Mouse (Mus musculus): ENCODE results near the gene Rnf31. TPM values are rescaled to one million over a fixed set of nuclear protein-coding genes. Genes with fewer than 3 reads are reported as not detected.
A peak's percentile ranks its signal among the peaks of the same experiment; 100 is the strongest.

Gene Rnf31
- total and polyA plus RNA-seq, 3 experiments: 19.7 to 30.9 (median 27.5) TPM

DNA sequence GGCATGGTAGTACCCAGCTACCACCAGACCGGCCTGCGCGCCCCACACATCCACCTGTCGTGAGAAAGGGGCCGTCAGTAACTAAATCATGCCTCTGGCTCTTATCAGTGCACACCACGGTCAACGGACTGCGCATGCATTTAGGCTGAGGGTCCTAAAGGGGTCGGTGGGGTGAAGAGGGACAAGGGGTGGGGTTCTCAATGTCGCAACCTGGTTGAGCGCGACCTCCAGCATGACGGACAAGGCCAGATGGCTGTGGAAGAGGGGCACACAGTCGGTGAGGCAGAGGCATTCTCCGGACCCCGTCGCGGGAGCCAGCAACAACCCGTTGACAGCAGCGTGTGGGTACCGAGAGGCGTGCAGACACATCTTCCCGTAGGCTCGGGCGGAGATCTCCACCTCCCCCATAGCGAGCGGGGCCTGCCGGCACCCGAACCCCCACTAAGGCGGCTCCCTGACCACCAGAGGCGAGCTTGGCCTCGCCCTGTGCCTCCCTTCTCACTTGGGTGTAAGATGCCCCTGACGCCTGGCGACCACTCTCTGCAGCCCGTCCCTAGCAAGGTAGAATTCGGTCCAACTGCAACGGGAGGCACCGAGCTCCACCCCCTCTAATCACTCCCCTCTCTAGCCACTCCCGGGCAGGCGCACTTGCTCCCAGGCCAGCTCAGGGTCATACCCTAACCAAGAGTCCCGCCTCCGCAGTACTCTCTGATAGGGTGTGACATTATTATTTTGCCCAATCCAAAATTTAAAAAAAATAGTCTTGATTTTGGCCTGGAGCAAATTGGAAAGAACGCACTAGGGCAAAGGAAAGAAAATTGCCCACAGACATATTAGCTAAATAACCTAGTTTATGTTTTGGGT, 6.6 kb upstream of the Rnf31 start, which contains the start of gene Emc9:
TSS of gene Emc9 (minus strand) at position 601 of the 864 bp plus-strand sequence.
- intact Hi-C loops (cut with DNase I): no loop called here
- Histone ChIP-seq H3K36me3 (ENCODE audit: control insufficient read depth, insufficient read depth, low read length) (peaks cover 1% of the 10 kb centered on the region; the same call in 1 of the 2 replicates), H3K27me3 (ENCODE audit: control insufficient read depth, insufficient read depth, low read length) (no peaks in the 10 kb centered on the region), H3K4me1 (ENCODE audit: control insufficient read depth, insufficient read depth, low read length) (peaks cover 3% of the 10 kb centered on the region), H3K9ac (ENCODE audit: low read depth, low read length) (peak within 1 kb of the TSS; percentile 91), H3K79me2 (replicated peaks; ENCODE audit: control insufficient read depth, insufficient read depth, low read length) (no peaks in the 10 kb centered on the region), H3K4me3 (peak within 1 kb of the TSS; percentile 76), H3K27ac (peak within 1 kb of the TSS; percentile 78)
- peak; percentile 85 to 89 for DNase-seq
- 6% methylated on average over 43 of the region's 43 CpGs for WGBS
- peak; percentile 7; the same call in 1 of the 2 replicates for TF ChIP-seq CTCF (IDR thresholded peaks at IDR 0.05)
- no peak for TF ChIP-seq EP300 (IDR thresholded peaks at IDR 0.05; ENCODE audit: insufficient read depth, low read depth, low read length)
- peak; percentile 77 for TF ChIP-seq POLR2A (IDR thresholded peaks at IDR 0.05; ENCODE audit: insufficient read depth, low read depth, low read length)

DNA sequence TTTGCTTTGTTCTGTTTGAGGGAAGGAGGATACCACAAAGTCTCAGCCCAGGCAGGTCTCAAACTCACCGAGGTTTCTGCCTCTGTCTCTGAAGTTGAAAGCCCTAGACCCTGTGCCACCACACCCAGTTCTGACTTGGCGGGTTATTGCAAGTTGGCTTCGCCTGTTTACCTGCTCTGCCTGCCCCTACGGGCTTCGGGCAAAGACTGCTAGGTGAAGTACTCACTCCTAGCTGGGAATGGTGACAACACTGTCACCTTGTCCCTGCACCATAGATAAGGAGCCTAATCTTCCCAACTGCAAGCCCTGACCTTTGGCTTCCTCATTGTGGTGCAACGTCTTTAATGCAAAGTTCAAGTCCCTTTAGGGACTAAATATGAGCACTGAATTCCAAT, 5.9 kb upstream of the Rnf31 start:
- H3K27ac ChIP-seq: peak overlapping the region; percentile 78
- DNase-seq: peak in 1 of 2 experiments; percentile 34
- peaks cover 3% of the 10 kb centered on the region for H3K4me1 ChIP-seq (ENCODE audit: control insufficient read depth, insufficient read depth, low read length)
- no peaks in the 10 kb centered on the region for H3K79me2 ChIP-seq (replicated peaks; ENCODE audit: control insufficient read depth, insufficient read depth, low read length)
- H3K27me3 ChIP-seq (ENCODE audit: control insufficient read depth, insufficient read depth, low read length): no peaks in the 10 kb centered on the region
- peaks cover 4% of the 10 kb centered on the region; the same call in 1 of the 2 replicates for H3K36me3 ChIP-seq (ENCODE audit: control insufficient read depth, insufficient read depth, low read length)
- H3K9ac ChIP-seq (ENCODE audit: low read depth, low read length): peak overlapping the region; percentile 22; the same call in 1 of the 2 replicates
- WGBS: 48% methylated on average over 6 of the region's 6 CpGs
- H3K4me3 ChIP-seq: peak overlapping the region; percentile 76
- TF ChIP-seq EP300 (IDR thresholded peaks at IDR 0.05; ENCODE audit: insufficient read depth, low read depth, low read length) (no peak), CTCF (IDR thresholded peaks at IDR 0.05) (no peak), POLR2A (IDR thresholded peaks at IDR 0.05; ENCODE audit: insufficient read depth, low read depth, low read length) (no peak)
- intact Hi-C loops (cut with DNase I): no loop called here

DNA sequence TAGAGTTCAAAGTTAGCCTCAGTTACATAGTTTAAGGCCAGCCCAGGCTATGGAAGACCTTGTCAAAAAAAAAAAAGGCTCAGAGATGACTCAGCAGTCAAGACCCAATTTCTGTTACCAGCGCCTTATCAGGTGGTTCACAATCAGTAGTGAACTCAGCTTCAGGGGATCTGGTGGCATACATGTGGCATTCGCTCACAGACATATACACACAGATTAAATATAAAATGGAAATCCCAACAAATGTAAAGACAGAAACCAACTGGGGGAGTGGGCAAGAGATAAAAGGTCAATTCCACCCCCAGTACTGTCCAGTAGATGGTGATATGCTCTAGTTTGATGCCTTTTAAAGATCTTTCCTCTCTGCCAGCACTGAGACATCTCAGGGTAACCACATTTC, 5.4 kb upstream of the Rnf31 start:
- WGBS: 99% methylated on average over 2 of the region's 2 CpGs
- no peak for TF ChIP-seq EP300 (IDR thresholded peaks at IDR 0.05; ENCODE audit: insufficient read depth, low read depth, low read length)
- TF ChIP-seq CTCF (IDR thresholded peaks at IDR 0.05): no peak
- TF ChIP-seq POLR2A (IDR thresholded peaks at IDR 0.05; ENCODE audit: insufficient read depth, low read depth, low read length): no peak
- Histone ChIP-seq H3K36me3 (ENCODE audit: control insufficient read depth, insufficient read depth, low read length) (peaks cover 4% of the 10 kb centered on the region; the same call in 1 of the 2 replicates), H3K27me3 (ENCODE audit: control insufficient read depth, insufficient read depth, low read length) (no peaks in the 10 kb centered on the region), H3K4me1 (ENCODE audit: control insufficient read depth, insufficient read depth, low read length) (peaks cover 3% of the 10 kb centered on the region), H3K79me2 (replicated peaks; ENCODE audit: control insufficient read depth, insufficient read depth, low read length) (no peaks in the 10 kb centered on the region), H3K9ac (ENCODE audit: low read depth, low read length) (no peak overlapping the region), H3K4me3 (no peak overlapping the region), H3K27ac (no peak overlapping the region; the same call in 1 of the 2 replicates)
- intact Hi-C loops (cut with DNase I): no loop called here
- no peak for DNase-seq

DNA sequence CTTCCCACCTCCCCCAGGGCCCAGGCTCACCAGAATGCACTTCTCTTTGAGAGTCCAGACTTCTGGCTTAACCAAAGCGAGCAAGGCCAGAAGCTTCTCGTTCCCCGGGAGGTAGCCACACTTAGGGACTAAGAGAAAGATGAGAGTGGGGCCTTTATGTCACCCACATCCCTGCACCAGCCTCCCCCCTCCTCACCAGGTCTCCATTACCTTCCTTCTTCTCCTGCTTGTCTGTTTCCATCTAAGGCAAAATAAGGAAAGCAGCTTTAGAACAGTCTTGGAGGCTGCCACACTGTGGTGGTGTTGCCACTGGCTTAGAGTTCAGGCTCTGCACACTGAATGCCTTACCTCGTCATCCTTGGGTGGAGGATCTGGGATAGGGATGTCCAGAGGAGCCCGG, 2.2 kb upstream of the Rnf31 start:
- H3K27ac ChIP-seq: no peak overlapping the region
- 90% methylated on average over 5 of the region's 5 CpGs for WGBS
- no peaks in the 10 kb centered on the region for H3K27me3 ChIP-seq (ENCODE audit: control insufficient read depth, insufficient read depth, low read length)
- 0 out of 2 replicates have a peak, but pooled peaks cover 2% of the 10 kb centered on the region for H3K79me2 ChIP-seq (replicated peaks; ENCODE audit: control insufficient read depth, insufficient read depth, low read length)
- peaks cover 10% of the 10 kb centered on the region for H3K4me1 ChIP-seq (ENCODE audit: control insufficient read depth, insufficient read depth, low read length)
- intact Hi-C loops (cut with DNase I): no loop called here
- TF ChIP-seq EP300 (IDR thresholded peaks at IDR 0.05; ENCODE audit: insufficient read depth, low read depth, low read length) (no peak), CTCF (IDR thresholded peaks at IDR 0.05) (no peak)
- peaks cover 4% of the 10 kb centered on the region; the same call in 1 of the 2 replicates for H3K36me3 ChIP-seq (ENCODE audit: control insufficient read depth, insufficient read depth, low read length)
- H3K4me3 ChIP-seq: no peak overlapping the region
- H3K9ac ChIP-seq (ENCODE audit: low read depth, low read length): no peak overlapping the region
- DNase-seq: no peak

DNA sequence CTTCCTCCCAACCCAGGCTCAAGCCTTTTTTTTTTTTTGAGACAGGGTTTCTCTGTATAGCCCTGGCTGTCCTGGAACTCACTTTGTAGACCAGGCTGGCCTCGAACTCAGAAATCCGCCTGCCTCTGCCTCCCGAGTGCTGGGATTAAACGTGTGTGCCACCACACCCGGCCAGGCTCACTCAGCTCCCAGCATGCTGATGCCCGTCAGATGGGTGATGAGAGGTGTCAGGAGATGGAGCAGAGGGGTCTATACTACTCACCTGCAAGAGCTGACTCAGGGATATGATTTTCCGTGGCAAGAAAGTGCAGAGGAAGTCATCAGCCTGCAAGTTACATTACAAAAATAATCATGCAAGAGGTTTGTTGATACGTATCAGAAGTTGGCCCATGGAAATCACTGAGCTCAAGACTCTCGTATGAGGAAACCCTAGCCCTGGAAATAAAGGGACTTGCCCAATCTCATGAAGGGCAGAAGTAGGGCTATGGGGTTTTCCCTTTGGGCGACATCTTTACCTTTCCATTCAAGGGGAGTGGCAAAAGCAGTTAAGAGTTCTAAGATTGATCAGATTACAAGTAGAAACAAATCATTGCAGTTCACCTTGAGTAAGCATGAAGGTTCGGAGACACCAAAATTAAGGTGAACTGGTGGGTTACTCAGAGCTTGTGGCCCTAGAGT, 1.6 kb upstream of the Rnf31 start:
- H3K4me3 ChIP-seq: peak overlapping the region; percentile 81
- TF ChIP-seq CTCF (IDR thresholded peaks at IDR 0.05): no peak
- no peak for TF ChIP-seq POLR2A (IDR thresholded peaks at IDR 0.05; ENCODE audit: insufficient read depth, low read depth, low read length)
- TF ChIP-seq EP300 (IDR thresholded peaks at IDR 0.05; ENCODE audit: insufficient read depth, low read depth, low read length): no peak
- H3K27ac ChIP-seq: peak overlapping the region; percentile 84
- H3K79me2 ChIP-seq (replicated peaks; ENCODE audit: control insufficient read depth, insufficient read depth, low read length): peaks cover 3% of the 10 kb centered on the region; the same call in 1 of the 2 replicates
- 70% methylated on average over 11 of the region's 11 CpGs for WGBS
- no peaks in the 10 kb centered on the region for H3K27me3 ChIP-seq (ENCODE audit: control insufficient read depth, insufficient read depth, low read length)
- peaks cover 4% of the 10 kb centered on the region; the same call in 1 of the 2 replicates for H3K36me3 ChIP-seq (ENCODE audit: control insufficient read depth, insufficient read depth, low read length)
- peak overlapping the region; percentile 81 for H3K9ac ChIP-seq (ENCODE audit: low read depth, low read length)
- peaks cover 10% of the 10 kb centered on the region for H3K4me1 ChIP-seq (ENCODE audit: control insufficient read depth, insufficient read depth, low read length)
- intact Hi-C loops (cut with DNase I): loop anchor here (2.0 kb wide), 1 partner anchor 15 kb away; no protein-coding TSS in a partner anchor
- no peak for DNase-seq
